Mouse (Mus musculus) MEL (cell line): ENCODE data around the gene Tppp2.
A peak's percentile ranks its signal among the peaks of the same experiment; 100 is the strongest.

ENCODE experiments used
- CHD2 ChIP-seq: IDR thresholded peaks from 2 replicates; pipeline ENCODE4 v1.6.1; 2011; ENCODE audit warnings: low read length, improper control_type of control experiment
- CTCF ChIP-seq, 3 experiments: IDR thresholded peaks in 2 of 3; conservative IDR thresholded peaks in 1 of 3; 2 replicates each; pipeline ENCODE4 v1.5.1; 2011 to 2012; ENCODE audit warnings: low read length in 3 of 3, low read depth in 2 of 3, mild to moderate bottlenecking in 2 of 3, improper control_type of control experiment in 1 of 3, inconsistent platforms in 1 of 3, mixed read lengths in 1 of 3, moderate library complexity in 1 of 3; ENCODE audit not compliant: control insufficient read depth in 1 of 3, insufficient read depth in 1 of 3, poor library complexity in 1 of 3, severe bottlenecking in 1 of 3
- E2F4 ChIP-seq: IDR thresholded peaks from 2 replicates; pipeline ENCODE4 v1.6.1; 2011; ENCODE audit warnings: low read depth, low read length, improper control_type of control experiment, borderline replicate concordance
- KAT2A ChIP-seq: conservative IDR thresholded peaks from 2 replicates; pipeline ENCODE4 v1.6.1; 2012; ENCODE audit warnings: low read depth, low read length, improper control_type of control experiment, inconsistent platforms
- POLR2A ChIP-seq, 2 experiments: IDR thresholded peaks; 2 replicates each; pipeline ENCODE4 v1.6.1; 2011 to 2012; ENCODE audit warnings: low read length in 2 of 2, mild to moderate bottlenecking in 2 of 2, control low read depth in 1 of 2, improper control_type of control experiment in 1 of 2, low read depth in 1 of 2, moderate library complexity in 1 of 2; ENCODE audit not compliant: control insufficient read depth in 1 of 2, insufficient read depth in 1 of 2, poor library complexity in 1 of 2
- POLR2AphosphoS2 ChIP-seq: IDR thresholded peaks from 2 replicates; pipeline ENCODE4 v1.6.1; 2011; ENCODE audit warnings: low read length, improper control_type of control experiment
- RAD21 ChIP-seq: IDR thresholded peaks from 2 replicates; pipeline ENCODE4 v1.6.1; 2011; ENCODE audit warnings: mild to moderate bottlenecking, low read depth, low read length, improper control_type of control experiment
- SIN3A ChIP-seq: IDR thresholded peaks from 2 replicates; pipeline ENCODE4 v1.6.1; 2012; ENCODE audit warnings: low read length, improper control_type of control experiment, inconsistent platforms
- TAL1 ChIP-seq: IDR thresholded peaks from 2 replicates; pipeline ENCODE4 v1.6.1; 2012; ENCODE audit warnings: mild to moderate bottlenecking, inconsistent platforms, low read length, moderate library complexity, mixed read lengths
- ZC3H11A ChIP-seq: IDR thresholded peaks from 2 replicates; pipeline ENCODE4 v1.6.1; 2012; ENCODE audit warnings: low read depth, mild to moderate bottlenecking, inconsistent platforms, low read length, improper control_type of control experiment
- ZKSCAN1 ChIP-seq: IDR thresholded peaks from 2 replicates; pipeline ENCODE4 v1.6.1; 2012; ENCODE audit warnings: low read depth, mild to moderate bottlenecking, inconsistent platforms, low read length, improper control_type of control experiment, moderate library complexity
- ZMIZ1 ChIP-seq: IDR thresholded peaks from 2 replicates; pipeline ENCODE4 v1.6.1; 2012; ENCODE audit warnings: low read depth, mild to moderate bottlenecking, inconsistent platforms, low read length, improper control_type of control experiment, moderate library complexity
- ZNF384 ChIP-seq: IDR thresholded peaks from 2 replicates; pipeline ENCODE4 v1.6.1; 2012; ENCODE audit warnings: low read depth, mild to moderate bottlenecking, inconsistent platforms, low read length, improper control_type of control experiment

- TF ChIP-seq CTCF (IDR thresholded peaks at IDR 0.05 in 2 of 3, conservative IDR thresholded peaks at IDR 0.05 in 1 of 3; ENCODE audit: control insufficient read depth in 1 of 3, insufficient read depth in 1 of 3, low read depth in 2 of 3, low read length in 3 of 3, poor library complexity in 1 of 3, severe bottlenecking in 1 of 3) (no peak), SIN3A (no peak), ZC3H11A (no peak), CHD2 (no peak), RAD21 (no peak), POLR2A (IDR thresholded peaks at IDR 0.05; ENCODE audit: control insufficient read depth in 1 of 2, insufficient read depth in 1 of 2, low read depth in 1 of 2, low read length in 2 of 2, poor library complexity in 1 of 2) (no peak), E2F4 (no peak), ZNF384 (no peak), ZKSCAN1 (no peak), ZMIZ1 (no peak), TAL1 (peak; percentile 40; the same call in 1 of the 2 replicates), POLR2AphosphoS2 (no peak), KAT2A (no peak)
Measured at GRCm38 (mm10) chr14:51906102-51906501, 12.1 kb upstream of the Tppp2 start.
